Mouse (Mus musculus) forebrain, embryonic 13.5 days (tissue): ENCODE results near the gene Faf2. TPM values are rescaled to one million over a fixed set of nuclear protein-coding genes. Genes with fewer than 3 reads are reported as not detected.

Experiments
- ATAC-seq: fragments of 200-750 bp; cut with Nextera tagmentation; 2 replicates; pipeline ENCODE4 v1.8.0; 2017
- H3K27ac ChIP-seq: fragments of 300-500 bp; sonication (generic); 2 replicates; pipeline ENCODE4 v1.5.1; 2015; ENCODE audit warnings: inconsistent platforms, mild to moderate bottlenecking, moderate library complexity
- H3K27me3 ChIP-seq: fragments of 300-500 bp; sonication (generic); 2 replicates; pipeline ENCODE4 v1.6.1; 2015; ENCODE audit warnings: mild to moderate bottlenecking, inconsistent platforms
- H3K36me3 ChIP-seq: fragments of 300-500 bp; sonication (generic); 2 replicates; pipeline ENCODE4 v1.6.1; 2015; ENCODE audit warnings: mild to moderate bottlenecking, inconsistent platforms; ENCODE audit not compliant: poor library complexity, severe bottlenecking
- H3K4me1 ChIP-seq: fragments of 300-500 bp; sonication (generic); 2 replicates; pipeline ENCODE4 v1.6.1; 2015; ENCODE audit warnings: inconsistent platforms
- H3K4me2 ChIP-seq: fragments of 300-500 bp; sonication (generic); 2 replicates; pipeline ENCODE4 v1.6.1; 2015; ENCODE audit warnings: inconsistent platforms, mild to moderate bottlenecking, moderate library complexity
- H3K4me3 ChIP-seq: fragments of 300-500 bp; sonication (generic); 2 replicates; pipeline ENCODE4 v1.5.1; 2015; ENCODE audit warnings: mild to moderate bottlenecking, inconsistent platforms
- H3K9ac ChIP-seq: fragments of 300-500 bp; sonication (generic); 2 replicates; pipeline ENCODE4 v1.6.1; 2015; ENCODE audit warnings: mild to moderate bottlenecking, inconsistent platforms
- H3K9me3 ChIP-seq: fragments of 300-500 bp; sonication (generic); replicated peaks from 2 replicates; pipeline ENCODE4 v1.6.1; 2016; ENCODE audit warnings: inconsistent platforms
- WGBS: fragments of 180-500 bp; shearing (Covaris S2); methylation state at CpG from one replicate; pipeline ENCODE4 v1.1.7; 2015; 5-methylcytosine and 5-hydroxymethylcytosine counted together
- microRNA-seq: library from miRNA; unstranded; fragments of <30 nt; microRNA quantifications from one replicate; pipeline ENCODE4, GENCODE M21; 2016
- polyA plus RNA-seq: library from polyadenylated mRNA; unstranded; fragments of >200 nt; fragmentation: Nextera tagmentation; extraction: Ambion mirVana; gene quantifications from 2 replicates; pipeline ENCODE4 v1.2.1, GENCODE M21; 2015

Gene Faf2
- polyA plus RNA-seq, 1 experiment from 2014 or later = 73.2 TPM

DNA sequence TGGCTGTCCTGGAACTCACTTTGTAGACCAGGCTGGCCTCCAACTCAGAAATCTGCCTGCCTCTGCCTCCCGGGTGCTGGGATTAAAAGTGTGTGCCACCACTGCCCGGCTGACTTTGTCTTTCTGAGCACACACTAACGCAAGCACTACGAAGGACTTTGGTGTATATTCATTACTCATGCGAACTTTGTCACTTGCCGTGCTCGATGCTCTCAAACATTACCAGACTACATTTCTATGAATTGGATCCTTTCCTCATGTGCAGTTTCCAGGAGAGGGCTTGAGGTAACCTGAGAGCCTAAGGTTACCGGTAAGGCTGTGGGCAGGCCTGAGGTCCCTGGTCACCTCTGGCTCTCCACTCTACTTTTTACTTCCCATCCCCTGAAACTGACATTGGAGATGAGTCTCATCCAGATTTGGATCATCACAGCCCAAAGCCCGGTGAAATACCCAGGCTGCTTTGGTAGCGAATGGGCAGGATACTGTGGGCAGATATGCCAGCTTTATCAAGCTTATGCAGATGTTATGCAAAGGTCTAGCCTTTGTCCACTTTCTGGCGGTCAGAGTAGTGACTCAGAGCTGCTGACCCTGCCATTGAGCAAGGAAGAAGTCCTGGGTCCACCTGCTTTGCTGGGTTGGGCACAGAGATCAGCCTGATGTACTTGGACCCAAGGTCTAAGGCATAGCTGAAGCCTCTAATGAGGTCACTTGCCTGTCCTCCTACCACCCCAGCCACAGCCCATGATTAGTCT, 74.1 kb downstream of the Faf2 start:
- Histone ChIP-seq H3K27ac (no peak overlapping the region), H3K9ac (no peak overlapping the region), H3K9me3 (no peaks in the 10 kb centered on the region), H3K36me3 (no peaks in the 10 kb centered on the region), H3K27me3 (no peaks in the 10 kb centered on the region), H3K4me2 (no peak overlapping the region), H3K4me1 (peaks cover 30% of the 10 kb centered on the region), H3K4me3 (no peak overlapping the region)
- 91% methylated on average over 11 of the region's 11 CpGs for WGBS
- ATAC-seq = no peak

DNA sequence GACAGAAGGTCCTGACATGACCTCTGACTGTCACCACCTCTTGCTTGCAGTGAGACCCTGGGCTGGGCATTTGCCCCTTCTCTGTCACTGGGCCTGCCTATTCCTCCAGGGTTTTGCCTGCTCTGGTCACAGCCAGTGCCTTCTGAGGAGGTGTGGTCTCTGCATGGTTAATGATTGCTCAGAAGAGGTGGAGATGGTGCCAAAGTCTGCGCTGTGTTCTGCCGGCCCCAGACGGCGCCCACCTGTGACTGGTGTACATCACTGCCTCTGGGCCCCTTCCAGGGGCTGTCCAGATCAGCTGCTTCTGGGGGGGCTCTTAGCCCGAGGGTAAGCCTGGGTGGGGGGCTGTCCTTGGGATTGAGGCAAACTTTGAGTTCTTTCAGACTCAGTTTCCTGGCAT, 79.7 kb downstream of the Faf2 start, which contains the start of gene Cdhr2:
Cdhr2 (plus strand) TSS at position 219 of the 400 bp plus-strand sequence.
- WGBS = 76% methylated on average over 5 of the region's 5 CpGs
- no peaks in the 10 kb centered on the region for H3K4me1 ChIP-seq
- H3K27ac ChIP-seq = no peak within 1 kb of the TSS
- H3K9ac ChIP-seq = no peak within 1 kb of the TSS
- ATAC-seq = no peak
- peaks cover 2% of the 10 kb centered on the region; the same call in 1 of the 2 replicates for H3K27me3 ChIP-seq
- H3K4me2 ChIP-seq = no peak within 1 kb of the TSS
- H3K9me3 ChIP-seq = no peaks in the 10 kb centered on the region
- H3K4me3 ChIP-seq = no peak within 1 kb of the TSS
- H3K36me3 ChIP-seq = no peaks in the 10 kb centered on the region

DNA sequence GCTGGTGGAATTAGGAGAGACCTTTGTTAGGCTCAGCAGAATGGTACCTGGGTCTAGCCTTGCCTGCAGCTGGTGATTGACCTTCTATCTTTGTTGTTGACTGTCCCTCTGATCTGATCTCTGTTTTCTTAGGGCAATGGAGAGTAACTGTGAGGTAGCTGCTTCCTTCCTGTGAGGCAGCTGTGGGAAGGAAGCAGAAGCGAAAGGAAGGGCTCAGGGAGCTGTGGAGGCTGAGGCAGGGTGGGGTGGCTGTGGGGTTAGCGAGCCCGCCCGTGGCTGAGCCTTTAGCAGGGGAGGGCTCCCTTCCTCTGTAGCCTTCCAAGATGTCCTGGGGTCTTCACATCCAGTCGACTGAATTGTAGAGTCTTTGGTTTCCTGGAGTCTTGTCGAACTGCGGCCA, 80.9 kb downstream of the Faf2 start:
- no peaks in the 10 kb centered on the region for H3K36me3 ChIP-seq
- WGBS = 68% methylated on average over 7 of the region's 7 CpGs
- H3K4me1 ChIP-seq = no peaks in the 10 kb centered on the region
- no peak overlapping the region for H3K4me3 ChIP-seq
- H3K4me2 ChIP-seq = no peak overlapping the region
- no peaks in the 10 kb centered on the region for H3K9me3 ChIP-seq
- H3K9ac ChIP-seq = no peak overlapping the region
- ATAC-seq = no peak
- peaks cover 3% of the 10 kb centered on the region; the same call in 1 of the 2 replicates for H3K27me3 ChIP-seq
- no peak overlapping the region for H3K27ac ChIP-seq

DNA sequence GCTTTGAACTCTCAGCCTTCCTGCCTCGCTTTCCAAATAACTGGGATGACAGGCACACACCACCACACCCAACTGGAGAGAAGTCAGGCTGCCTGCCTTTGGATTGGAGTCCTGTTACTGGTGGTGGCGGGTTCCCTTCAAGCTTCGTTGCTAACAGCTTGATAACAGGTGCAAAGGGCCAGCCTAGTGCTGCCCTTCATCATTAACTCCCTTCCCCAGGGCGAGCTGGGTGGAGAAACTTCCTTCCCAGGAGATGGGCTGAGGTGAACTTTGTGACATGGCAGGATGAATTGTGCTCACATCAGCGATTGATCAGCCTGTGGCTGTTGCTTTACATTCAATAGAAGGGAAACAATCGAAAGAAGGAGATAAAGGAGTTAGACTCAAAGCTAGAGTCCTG, 83.3 kb downstream of the Faf2 start:
- no peak for ATAC-seq
- Histone ChIP-seq H3K27me3 (peaks cover 6% of the 10 kb centered on the region; the same call in 1 of the 2 replicates), H3K4me3 (no peak overlapping the region), H3K4me1 (no peaks in the 10 kb centered on the region), H3K9ac (no peak overlapping the region), H3K27ac (no peak overlapping the region), H3K36me3 (no peaks in the 10 kb centered on the region), H3K4me2 (no peak overlapping the region), H3K9me3 (no peaks in the 10 kb centered on the region)
- WGBS = 57% methylated on average over 6 of the region's 6 CpGs

DNA sequence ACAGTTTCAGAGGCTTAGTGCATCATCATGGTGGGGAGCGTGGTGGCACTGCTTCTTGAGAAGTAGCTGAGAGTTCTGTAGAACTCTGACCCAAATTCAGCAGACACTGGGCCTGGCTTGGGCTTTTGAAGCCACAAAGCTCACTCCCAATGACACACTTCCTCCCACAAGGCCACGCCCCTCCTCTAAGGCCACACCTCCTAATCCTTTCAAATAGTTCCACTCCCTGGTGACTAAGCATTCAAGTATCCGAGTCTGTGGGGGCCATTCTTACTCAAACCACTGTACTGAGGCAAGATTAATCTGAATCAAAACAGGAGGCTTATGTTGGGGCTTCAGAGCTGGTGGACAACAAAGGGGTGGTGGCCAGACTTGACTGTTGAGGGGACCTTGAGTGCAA, 89.3 kb downstream of the Faf2 start:
- Histone ChIP-seq H3K27ac (no peak overlapping the region), H3K36me3 (no peaks in the 10 kb centered on the region), H3K9me3 (no peaks in the 10 kb centered on the region), H3K4me2 (no peak overlapping the region), H3K27me3 (peaks cover 6% of the 10 kb centered on the region; the same call in 1 of the 2 replicates), H3K4me1 (no peaks in the 10 kb centered on the region), H3K9ac (no peak overlapping the region), H3K4me3 (no peak overlapping the region)
- no peak for ATAC-seq
- WGBS = 77% methylated on average over 3 of the region's 3 CpGs

Small RNA genes lying within 50 kb of the gene (microRNA-seq; reads per million reads assigned to microRNA genes)
- gene Gm24195 = not detected

Other genes starting within 250 kb of the Faf2 start
- gene Thoc3, start 152.9 kb upstream of the Faf2 start, polyA plus RNA-seq = 108 and 113 TPM in 2 replicates
- gene Simc1, start 118.0 kb upstream of the Faf2 start, polyA plus RNA-seq = 17.7 and 17.8 TPM in 2 replicates
- gene 4833439L19Rik, start 56.3 kb upstream of the Faf2 start, polyA plus RNA-seq = 262 and 276 TPM in 2 replicates
- 52.1 and 53.5 TPM in 2 replicates for gene Arl10, start 46.8 kb upstream of the Faf2 start, polyA plus RNA-seq
- gene Nop16, start 31.7 kb upstream of the Faf2 start, polyA plus RNA-seq = 59.6 and 66.2 TPM in 2 replicates
- 204 and 209 TPM in 2 replicates for gene Higd2a, start 31.6 kb upstream of the Faf2 start, polyA plus RNA-seq
- 57.2 and 60.3 TPM in 2 replicates for gene Cltb, start 10.4 kb upstream of the Faf2 start, polyA plus RNA-seq
- 98.6 and 98.8 TPM in 2 replicates for gene Rnf44, start 72.1 kb downstream of the Faf2 start, polyA plus RNA-seq
- 0.05 TPM in 1 of 2 replicates, not detected in the other for gene Cdhr2, start 79.7 kb downstream of the Faf2 start, polyA plus RNA-seq
- 3.5 TPM in 2 replicates for gene Gprin1, start 128.1 kb downstream of the Faf2 start, polyA plus RNA-seq
- gene Sncb, start 144.8 kb downstream of the Faf2 start, polyA plus RNA-seq = 9.1 and 10.6 TPM in 2 replicates
- gene Eif4e1b, start 162.2 kb downstream of the Faf2 start, polyA plus RNA-seq = not detected in 2 replicates
- gene Tspan17, start 167.6 kb downstream of the Faf2 start, polyA plus RNA-seq = 11.9 and 15.0 TPM in 2 replicates